Mouse (Mus musculus): ENCODE data around the gene Jmjd7. TPM values are rescaled to one million over a fixed set of nuclear protein-coding genes. Genes with fewer than 3 reads are reported as not detected.

The Jmjd7 gene
- polyA plus RNA-seq, 1 experiment from 2014 or later, result 18.7 TPM

GRCm38 (mm10) chr2:120059466-120059865, 32.2 kb downstream of the Jmjd7 start:
- no peak overlapping the region for H3K27ac ChIP-seq (replicated peaks; ENCODE audit: low read depth, low read length)
- WGBS, result 83% methylated on average over 3 of the region's 3 CpGs
- H3K36me3 ChIP-seq (ENCODE audit: control insufficient read depth, insufficient read depth, low read length), result no peaks in the 10 kb centered on the region
- ATAC-seq (ENCODE audit: low FRiP score, low TSS enrichment), result no peak
- no peaks in the 10 kb centered on the region for H3K27me3 ChIP-seq (ENCODE audit: control insufficient read depth, insufficient read depth, low read length)
- no peak overlapping the region for H3K9ac ChIP-seq (replicated peaks; ENCODE audit: low read length)
- H3K4me3 ChIP-seq (replicated peaks; ENCODE audit: low read depth, low read length), result no peak overlapping the region
- no peaks in the 10 kb centered on the region for H3K9me3 ChIP-seq (ENCODE audit: control insufficient read depth, low read length)
- no peak for DNase-seq
- no peaks in the 10 kb centered on the region for H3K4me1 ChIP-seq (ENCODE audit: control insufficient read depth, insufficient read depth, low read length)
- no peak overlapping the region for H3K4me2 ChIP-seq (ENCODE audit: low read length)

- DNase-seq, result no peak
- H3K27me3 ChIP-seq (ENCODE audit: control insufficient read depth, insufficient read depth, low read length), result no peaks in the 10 kb centered on the region
- ATAC-seq (ENCODE audit: low FRiP score, low TSS enrichment), result no peak
- H3K27ac ChIP-seq (replicated peaks; ENCODE audit: low read depth, low read length), result no peak overlapping the region
- no peak overlapping the region for H3K4me3 ChIP-seq (replicated peaks; ENCODE audit: low read depth, low read length)
- H3K9ac ChIP-seq (replicated peaks; ENCODE audit: low read length), result no peak overlapping the region
- WGBS, result 72% methylated on average over 6 of the region's 6 CpGs
- H3K4me1 ChIP-seq (ENCODE audit: control insufficient read depth, insufficient read depth, low read length), result no peaks in the 10 kb centered on the region
- no peaks in the 10 kb centered on the region for H3K36me3 ChIP-seq (ENCODE audit: control insufficient read depth, insufficient read depth, low read length)
- H3K9me3 ChIP-seq (ENCODE audit: control insufficient read depth, low read length), result no peaks in the 10 kb centered on the region
- no peak overlapping the region for H3K4me2 ChIP-seq (ENCODE audit: low read length)
Observed at GRCm38 (mm10) chr2:120060190-120060589, 32.9 kb downstream of the Jmjd7 start.

GRCm38 (mm10) chr2:120060651-120061050, 33.4 kb downstream of the Jmjd7 start:
- H3K36me3 ChIP-seq (ENCODE audit: control insufficient read depth, insufficient read depth, low read length), result no peaks in the 10 kb centered on the region
- no peak overlapping the region for H3K9ac ChIP-seq (replicated peaks; ENCODE audit: low read length)
- no peaks in the 10 kb centered on the region for H3K4me1 ChIP-seq (ENCODE audit: control insufficient read depth, insufficient read depth, low read length)
- no peaks in the 10 kb centered on the region for H3K27me3 ChIP-seq (ENCODE audit: control insufficient read depth, insufficient read depth, low read length)
- no peak overlapping the region for H3K4me3 ChIP-seq (replicated peaks; ENCODE audit: low read depth, low read length)
- WGBS, result 78% methylated on average over 9 of the region's 9 CpGs
- H3K27ac ChIP-seq (replicated peaks; ENCODE audit: low read depth, low read length), result no peak overlapping the region
- DNase-seq (no peak), ATAC-seq (ENCODE audit: low FRiP score, low TSS enrichment) (no peak)
- no peak overlapping the region for H3K4me2 ChIP-seq (ENCODE audit: low read length)
- no peaks in the 10 kb centered on the region for H3K9me3 ChIP-seq (ENCODE audit: control insufficient read depth, low read length)

- Histone ChIP-seq H3K27ac (replicated peaks; ENCODE audit: low read depth, low read length) (no peak overlapping the region), H3K27me3 (ENCODE audit: control insufficient read depth, insufficient read depth, low read length) (no peaks in the 10 kb centered on the region), H3K9ac (replicated peaks; ENCODE audit: low read length) (no peak overlapping the region), H3K4me2 (ENCODE audit: low read length) (no peak overlapping the region), H3K9me3 (ENCODE audit: control insufficient read depth, low read length) (no peaks in the 10 kb centered on the region), H3K4me3 (replicated peaks; ENCODE audit: low read depth, low read length) (no peak overlapping the region), H3K36me3 (ENCODE audit: control insufficient read depth, insufficient read depth, low read length) (no peaks in the 10 kb centered on the region), H3K4me1 (ENCODE audit: control insufficient read depth, insufficient read depth, low read length) (no peaks in the 10 kb centered on the region)
- ATAC-seq (ENCODE audit: low FRiP score, low TSS enrichment) (no peak), DNase-seq (no peak)
- WGBS, result 72% methylated on average over 8 of the region's 8 CpGs
Observed at GRCm38 (mm10) chr2:120062248-120062647, 35.0 kb downstream of the Jmjd7 start.

- Histone ChIP-seq H3K36me3 (ENCODE audit: control insufficient read depth, insufficient read depth, low read length) (no peaks in the 10 kb centered on the region), H3K4me2 (ENCODE audit: low read length) (no peak overlapping the region), H3K27me3 (ENCODE audit: control insufficient read depth, insufficient read depth, low read length) (no peaks in the 10 kb centered on the region), H3K9ac (replicated peaks; ENCODE audit: low read length) (no peak overlapping the region), H3K4me1 (ENCODE audit: control insufficient read depth, insufficient read depth, low read length) (0 out of 2 replicates have a peak, but pooled peaks cover 2% of the 10 kb centered on the region), H3K4me3 (replicated peaks; ENCODE audit: low read depth, low read length) (no peak overlapping the region), H3K27ac (replicated peaks; ENCODE audit: low read depth, low read length) (no peak overlapping the region), H3K9me3 (ENCODE audit: control insufficient read depth, low read length) (no peaks in the 10 kb centered on the region)
- 86% methylated on average over 6 of the region's 6 CpGs for WGBS
- no peak for ATAC-seq (ENCODE audit: low FRiP score, low TSS enrichment)
- no peak for DNase-seq
Observed at GRCm38 (mm10) chr2:120064639-120065038, 37.4 kb downstream of the Jmjd7 start.

GRCm38 (mm10) chr2:120065243-120065642, 38.0 kb downstream of the Jmjd7 start:
- no peak overlapping the region for H3K4me2 ChIP-seq (ENCODE audit: low read length)
- H3K9me3 ChIP-seq (ENCODE audit: control insufficient read depth, low read length), result no peaks in the 10 kb centered on the region
- 90% methylated on average over 10 of the region's 10 CpGs for WGBS
- H3K9ac ChIP-seq (replicated peaks; ENCODE audit: low read length), result no peak overlapping the region
- ATAC-seq (ENCODE audit: low FRiP score, low TSS enrichment), result no peak
- H3K36me3 ChIP-seq (ENCODE audit: control insufficient read depth, insufficient read depth, low read length), result no peaks in the 10 kb centered on the region
- DNase-seq, result no peak
- no peaks in the 10 kb centered on the region for H3K27me3 ChIP-seq (ENCODE audit: control insufficient read depth, insufficient read depth, low read length)
- H3K4me3 ChIP-seq (replicated peaks; ENCODE audit: low read depth, low read length), result no peak overlapping the region
- H3K4me1 ChIP-seq (ENCODE audit: control insufficient read depth, insufficient read depth, low read length), result 0 out of 2 replicates have a peak, but pooled peaks cover 2% of the 10 kb centered on the region
- H3K27ac ChIP-seq (replicated peaks; ENCODE audit: low read depth, low read length), result no peak overlapping the region

GRCm38 (mm10) chr2:120066224-120066623, 38.9 kb downstream of the Jmjd7 start:
- Histone ChIP-seq H3K27ac (replicated peaks; ENCODE audit: low read depth, low read length) (no peak overlapping the region), H3K9me3 (ENCODE audit: control insufficient read depth, low read length) (no peaks in the 10 kb centered on the region), H3K4me1 (ENCODE audit: control insufficient read depth, insufficient read depth, low read length) (0 out of 2 replicates have a peak, but pooled peaks cover 2% of the 10 kb centered on the region), H3K4me2 (ENCODE audit: low read length) (no peak overlapping the region), H3K27me3 (ENCODE audit: control insufficient read depth, insufficient read depth, low read length) (no peaks in the 10 kb centered on the region), H3K9ac (replicated peaks; ENCODE audit: low read length) (no peak overlapping the region), H3K36me3 (ENCODE audit: control insufficient read depth, insufficient read depth, low read length) (no peaks in the 10 kb centered on the region), H3K4me3 (replicated peaks; ENCODE audit: low read depth, low read length) (no peak overlapping the region)
- ATAC-seq (ENCODE audit: low FRiP score, low TSS enrichment) (no peak), DNase-seq (no peak)
- 84% methylated on average over 3 of the region's 3 CpGs for WGBS

GRCm38 (mm10) chr2:120068555-120069465, 41.5 kb downstream of the Jmjd7 start:
- Histone ChIP-seq H3K4me1 (ENCODE audit: control insufficient read depth, insufficient read depth, low read length) (0 out of 2 replicates have a peak, but pooled peaks cover 2% of the 10 kb centered on the region), H3K4me3 (replicated peaks; ENCODE audit: low read depth, low read length) (no peak overlapping the region), H3K9ac (replicated peaks; ENCODE audit: low read length) (no peak overlapping the region), H3K4me2 (ENCODE audit: low read length) (no peak overlapping the region), H3K27ac (replicated peaks; ENCODE audit: low read depth, low read length) (no peak overlapping the region), H3K9me3 (ENCODE audit: control insufficient read depth, low read length) (no peaks in the 10 kb centered on the region), H3K36me3 (ENCODE audit: control insufficient read depth, insufficient read depth, low read length) (no peaks in the 10 kb centered on the region), H3K27me3 (ENCODE audit: control insufficient read depth, insufficient read depth, low read length) (no peaks in the 10 kb centered on the region)
- 0 out of 2 replicates have a peak, but pooled peaks have one; percentile 31 for ATAC-seq (ENCODE audit: low FRiP score, low TSS enrichment)
- 40% methylated on average over 16 of the region's 16 CpGs for WGBS
- peak; percentile 64 for DNase-seq

All from midbrain, embryonic 14.5 days (tissue).